Mouse (Mus musculus) heart, embryonic 16.5 days (tissue): ENCODE measurements at regions not wholly inside any gene's neighbourhood (a gene's known extent, or its start where the extent isn't known, plus 50 kb on each side); places are given as distances from the start of the nearest gene placed in this dataset.
"Not testable (repeated sequence)": the region's sequence is repeated elsewhere in the genome, so short reads cannot be mapped to it uniquely, and the experiment has no call there.

ENCODE experiments used
- ATAC-seq: fragments of 200-750 bp; cut with Nextera tagmentation; replicated peaks from 2 replicates; pipeline ENCODE4 v1.8.0; 2017; ENCODE audit warnings: moderate number of reproducible peaks; ENCODE audit not compliant: insufficient read depth, low FRiP score; ENCODE audit errors: extremely low read depth
- H3K27ac ChIP-seq: fragments of 300-500 bp; sonication (generic); 2 replicates; pipeline ENCODE4 v1.5.1; 2014; ENCODE audit warnings: mild to moderate bottlenecking, low read length, control low read depth, moderate library complexity
- H3K27me3 ChIP-seq: fragments of 300-500 bp; sonication (generic); 2 replicates; pipeline ENCODE4 v1.6.1; 2014; ENCODE audit warnings: low read length, mixed read lengths; ENCODE audit not compliant: control insufficient read depth, insufficient read depth
- H3K36me3 ChIP-seq: fragments of 300-500 bp; sonication (generic); 2 replicates; pipeline ENCODE4 v1.6.1; 2014; ENCODE audit not compliant: control insufficient read depth, insufficient read depth
- H3K4me1 ChIP-seq: fragments of 300-500 bp; sonication (generic); 2 replicates; pipeline ENCODE4 v1.6.1; 2014; ENCODE audit warnings: low read length, mixed read lengths; ENCODE audit not compliant: control insufficient read depth, insufficient read depth
- H3K4me2 ChIP-seq: fragments of 300-500 bp; sonication (generic); 2 replicates; pipeline ENCODE4 v1.6.1; 2014; ENCODE audit warnings: low read depth, mild to moderate bottlenecking, control low read depth, low read length
- H3K4me3 ChIP-seq: fragments of 300-500 bp; sonication (generic); 2 replicates; pipeline ENCODE4 v1.5.1; 2014; ENCODE audit warnings: mild to moderate bottlenecking, control low read depth, low read length
- H3K9ac ChIP-seq: fragments of 300-500 bp; sonication (generic); 2 replicates; pipeline ENCODE4 v1.6.1; 2014; ENCODE audit warnings: low read length, control low read depth
- H3K9me3 ChIP-seq: fragments of 300-500 bp; sonication (generic); replicated peaks from 2 replicates; pipeline ENCODE4 v1.6.1; 2016; ENCODE audit warnings: low read length; ENCODE audit not compliant: control insufficient read depth
- WGBS: fragments of 180-500 bp; shearing (Covaris S2); extraction: QIAGEN DNeasy Blood & Tissue Kit; methylation state at CpG from one replicate; pipeline ENCODE4 v1.1.7; 2014; 5-methylcytosine and 5-hydroxymethylcytosine counted together

DNA sequence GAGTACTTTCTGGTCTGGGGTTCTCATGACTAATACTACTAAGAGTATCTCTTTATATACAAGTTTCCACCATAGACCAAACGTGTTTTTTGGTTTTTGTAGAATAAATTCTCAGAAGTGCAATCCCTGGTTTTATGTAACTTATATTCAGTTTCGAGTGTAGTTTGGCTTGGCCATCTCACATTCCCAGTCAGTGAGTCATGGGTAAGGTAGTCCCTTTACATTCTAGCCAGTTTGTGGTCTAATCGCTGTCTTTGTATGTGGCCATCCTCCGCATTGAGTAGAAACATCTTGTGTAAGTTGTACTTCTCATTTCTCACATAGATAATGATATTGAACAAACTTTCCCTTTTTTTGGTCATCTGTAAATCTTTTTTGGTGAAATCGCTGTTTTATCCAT lies 88.3 kb downstream of the Anxa5 start:
- Histone ChIP-seq H3K4me3 (no peak overlapping the region), H3K4me2 (no peak overlapping the region), H3K36me3 (no peaks in the 10 kb centered on the region), H3K9me3 (no peaks in the 10 kb centered on the region), H3K27me3 (no peaks in the 10 kb centered on the region), H3K4me1 (no peaks in the 10 kb centered on the region), H3K27ac (no peak overlapping the region), H3K9ac (no peak overlapping the region)
- WGBS = 77% methylated on average over 5 of the region's 5 CpGs
- no peak for ATAC-seq

- Histone ChIP-seq H3K27me3 (no peaks in the 10 kb centered on the region), H3K4me2 (no peak overlapping the region), H3K4me1 (no peaks in the 10 kb centered on the region), H3K27ac (no peak overlapping the region), H3K9ac (no peak overlapping the region), H3K9me3 (no peaks in the 10 kb centered on the region), H3K4me3 (no peak overlapping the region), H3K36me3 (no peaks in the 10 kb centered on the region)
- ATAC-seq = no peak
- WGBS = 90% methylated on average over 4 of the region's 4 CpGs
Observed at GRCm38 (mm10) chr3:36383438-36383945, 92.2 kb downstream of the Anxa5 start.

- Histone ChIP-seq H3K4me2 (no peak overlapping the region), H3K4me3 (no peak overlapping the region), H3K9ac (no peak overlapping the region), H3K27me3 (no peaks in the 10 kb centered on the region), H3K27ac (no peak overlapping the region), H3K9me3 (no peaks in the 10 kb centered on the region), H3K4me1 (peaks cover 3% of the 10 kb centered on the region), H3K36me3 (no peaks in the 10 kb centered on the region)
- no peak for ATAC-seq
- WGBS = 78% methylated on average over 5 of the region's 5 CpGs
Observed at GRCm38 (mm10) chr3:36381621-36382193, 94.0 kb downstream of the Anxa5 start.

- Histone ChIP-seq H3K4me3 (no peak overlapping the region), H3K27me3 (no peaks in the 10 kb centered on the region), H3K4me1 (peaks cover 4% of the 10 kb centered on the region), H3K36me3 (no peaks in the 10 kb centered on the region), H3K27ac (no peak overlapping the region), H3K9ac (no peak overlapping the region), H3K4me2 (no peak overlapping the region), H3K9me3 (no peaks in the 10 kb centered on the region)
- ATAC-seq = no peak
- WGBS = 72% methylated on average over 2 of the region's 2 CpGs
Observed at GRCm38 (mm10) chr3:36375722-36376121, 100.0 kb downstream of the Anxa5 start.

- ATAC-seq = no peak
- H3K36me3 ChIP-seq = no peaks in the 10 kb centered on the region
- no peak overlapping the region for H3K4me2 ChIP-seq
- peaks cover 4% of the 10 kb centered on the region for H3K4me1 ChIP-seq
- WGBS = 49% methylated on average over 5 of the region's 5 CpGs
- no peaks in the 10 kb centered on the region for H3K27me3 ChIP-seq
- H3K4me3 ChIP-seq = no peak overlapping the region
- no peaks in the 10 kb centered on the region for H3K9me3 ChIP-seq
- no peak overlapping the region for H3K9ac ChIP-seq
- H3K27ac ChIP-seq = no peak overlapping the region
Observed at GRCm38 (mm10) chr3:36374939-36375338, 100.8 kb downstream of the Anxa5 start.

GRCm38 (mm10) chr3:36360933-36361332 lies 114.8 kb downstream of the Anxa5 start:
- no peak overlapping the region for H3K4me3 ChIP-seq
- H3K9me3 ChIP-seq = no peaks in the 10 kb centered on the region
- no peak overlapping the region for H3K9ac ChIP-seq
- no peaks in the 10 kb centered on the region for H3K4me1 ChIP-seq
- no peaks in the 10 kb centered on the region for H3K36me3 ChIP-seq
- H3K27ac ChIP-seq = no peak overlapping the region
- H3K27me3 ChIP-seq = no peaks in the 10 kb centered on the region
- no peak overlapping the region for H3K4me2 ChIP-seq
- ATAC-seq = no peak
- 52% methylated on average over 6 of the region's 6 CpGs for WGBS

DNA sequence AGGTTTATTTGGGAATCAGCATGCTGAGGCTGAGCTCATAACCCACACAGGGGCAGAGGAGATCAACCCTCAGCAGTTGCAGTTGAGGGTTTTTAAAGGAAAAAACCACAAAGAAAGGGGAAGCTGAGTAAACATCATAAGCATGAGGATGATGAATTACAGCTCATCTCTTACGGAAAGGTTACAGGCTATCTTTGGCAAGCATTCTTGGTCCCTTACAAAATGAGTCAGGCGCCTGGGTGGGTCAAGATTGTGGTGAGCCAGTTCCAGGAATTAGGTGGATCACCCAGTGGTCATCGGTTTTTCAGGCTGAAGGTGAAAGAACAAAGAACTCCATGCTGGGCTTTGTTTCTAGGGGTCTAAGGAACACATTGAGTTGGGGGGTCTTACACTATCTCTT lies 121.5 kb downstream of the Anxa5 start:
- not testable (repeated sequence) for H3K27me3 ChIP-seq, H3K4me1 ChIP-seq, H3K9me3 ChIP-seq, H3K4me2 ChIP-seq, H3K4me3 ChIP-seq, H3K27ac ChIP-seq, H3K9ac ChIP-seq, H3K36me3 ChIP-seq, ATAC-seq
- 82% methylated on average over 3 of the region's 3 CpGs for WGBS

DNA sequence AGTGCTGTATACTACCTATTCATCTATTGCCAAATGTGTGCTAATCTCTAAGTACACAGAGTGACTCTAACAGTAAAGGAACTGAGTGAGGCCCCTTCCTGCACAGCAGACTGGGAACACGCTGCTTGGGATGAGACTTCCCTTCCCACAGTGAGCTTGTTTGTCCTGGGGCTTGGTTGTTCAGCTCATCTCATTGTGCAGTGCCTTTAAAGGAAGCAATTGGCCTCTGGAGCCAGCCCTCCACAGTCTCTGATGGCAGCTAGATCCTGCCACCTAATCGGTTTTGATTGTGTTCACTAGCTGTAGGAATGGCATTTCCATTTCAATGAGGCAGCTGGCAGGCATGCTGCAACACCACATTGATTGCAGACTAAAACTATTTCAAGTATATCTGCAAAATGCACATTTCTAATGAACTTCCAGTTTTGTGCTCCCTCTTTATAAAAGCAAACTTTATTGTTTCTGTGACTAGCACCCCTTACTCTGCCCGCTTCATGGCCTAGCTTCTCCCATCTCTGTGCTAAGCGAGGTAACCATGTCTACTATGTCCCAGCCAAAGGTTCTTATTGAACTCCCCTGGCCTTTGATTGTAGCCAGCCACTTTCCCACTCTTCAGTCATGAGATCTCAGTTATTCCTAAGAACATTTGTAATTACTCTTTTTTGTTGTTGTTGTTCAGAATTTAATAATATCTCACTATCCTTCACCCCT lies 123.5 kb downstream of the Anxa5 start:
- Histone ChIP-seq H3K4me1 (no peaks in the 10 kb centered on the region; the same call in 1 of the 2 replicates), H3K9ac (no peak overlapping the region), H3K4me2 (no peak overlapping the region), H3K9me3 (peaks cover 5% of the 10 kb centered on the region), H3K27ac (no peak overlapping the region), H3K27me3 (no peaks in the 10 kb centered on the region), H3K4me3 (no peak overlapping the region), H3K36me3 (no peaks in the 10 kb centered on the region)
- peak; percentile 49 for ATAC-seq
- WGBS = 55% methylated on average over 4 of the region's 4 CpGs

DNA sequence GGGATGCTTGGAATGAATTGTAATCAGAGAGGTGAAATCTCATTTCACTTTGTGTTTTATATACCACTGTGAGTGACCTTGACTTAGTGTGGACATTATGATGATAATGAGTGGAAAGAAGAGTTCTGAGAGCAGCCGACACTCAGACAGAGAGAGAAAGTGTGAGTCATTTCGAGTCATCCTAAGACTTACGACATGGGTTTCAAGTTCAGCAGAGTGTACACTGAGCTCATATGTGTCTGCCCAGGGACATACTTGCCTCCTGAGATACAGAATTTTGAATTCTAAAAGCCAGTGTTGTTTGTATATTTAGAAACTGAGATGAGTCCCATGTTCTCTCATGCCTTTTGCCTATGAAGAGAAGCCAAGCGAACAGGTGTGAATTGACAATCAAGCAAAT lies 126.6 kb downstream of the Anxa5 start:
- Histone ChIP-seq H3K9ac (no peak overlapping the region), H3K27ac (no peak overlapping the region), H3K36me3 (no peaks in the 10 kb centered on the region), H3K9me3 (peaks cover 2% of the 10 kb centered on the region), H3K27me3 (no peaks in the 10 kb centered on the region), H3K4me3 (no peak overlapping the region), H3K4me2 (no peak overlapping the region), H3K4me1 (no peaks in the 10 kb centered on the region; the same call in 1 of the 2 replicates)
- ATAC-seq = no peak
- WGBS = 81% methylated on average over 4 of the region's 4 CpGs
